Mouse (Mus musculus) embryonic facial prominence, embryonic 11.5 days (tissue): Measurements from ENCODE around the gene Aadacl4. TPM values are rescaled to one million over a fixed set of nuclear protein-coding genes. Genes with fewer than 3 reads are reported as not detected.
"Not testable (repeated sequence)": the region's sequence is repeated elsewhere in the genome, so short reads cannot be mapped to it uniquely, and the experiment has no call there.

Source experiments
- ATAC-seq: fragments of 200-750 bp; cut with Nextera tagmentation; replicated peaks from 2 replicates; pipeline ENCODE4 v1.8.0; 2017; ENCODE audit warnings: low read depth; ENCODE audit not compliant: insufficient number of reproducible peaks, low FRiP score, low TSS enrichment
- DNase-seq: peaks from one replicate; pipeline ENCODE4 v3.0.0-alpha.2; 2015; ENCODE audit warnings: low spot score
- H3K27ac ChIP-seq: fragments of 300-500 bp; sonication (generic); replicated peaks from 2 replicates; pipeline ENCODE4 v1.5.1; 2014; ENCODE audit warnings: mild to moderate bottlenecking, low read depth, low read length, control low read depth
- H3K27me3 ChIP-seq: fragments of 300-500 bp; sonication (generic); 2 replicates; pipeline ENCODE4 v1.6.1; 2014; ENCODE audit warnings: mild to moderate bottlenecking, low read length, moderate library complexity, mixed read lengths; ENCODE audit not compliant: control insufficient read depth, insufficient read depth
- H3K36me3 ChIP-seq: fragments of 300-500 bp; sonication (generic); replicated peaks from 2 replicates; pipeline ENCODE4 v1.6.1; 2014; ENCODE audit warnings: low read depth, mild to moderate bottlenecking, low read length, moderate library complexity, mixed read lengths; ENCODE audit not compliant: control insufficient read depth, insufficient read depth
- H3K4me1 ChIP-seq: fragments of 300-500 bp; sonication (generic); 2 replicates; pipeline ENCODE4 v1.6.1; 2014; ENCODE audit warnings: low read length, mixed read lengths; ENCODE audit not compliant: control insufficient read depth, insufficient read depth
- H3K4me2 ChIP-seq: fragments of 300-500 bp; sonication (generic); 2 replicates; pipeline ENCODE4 v1.6.1; 2014; ENCODE audit warnings: low read depth, mild to moderate bottlenecking, control low read depth, low read length, moderate library complexity
- H3K4me3 ChIP-seq: fragments of 300-500 bp; sonication (generic); 2 replicates; pipeline ENCODE4 v1.5.1; 2014; ENCODE audit warnings: low read depth, low read length, control low read depth
- H3K9ac ChIP-seq: fragments of 300-500 bp; sonication (generic); replicated peaks from 2 replicates; pipeline ENCODE4 v1.6.1; 2014; ENCODE audit warnings: mild to moderate bottlenecking, control low read depth, low read length
- H3K9me3 ChIP-seq: fragments of 300-500 bp; sonication (generic); replicated peaks from 2 replicates; pipeline ENCODE4 v1.6.1; 2016; ENCODE audit warnings: mild to moderate bottlenecking, low read length, inconsistent platforms, mixed read lengths; ENCODE audit not compliant: control insufficient read depth
- WGBS: fragments of 180-500 bp; shearing (Covaris S2); extraction: QIAGEN DNeasy Blood & Tissue Kit; methylation state at CpG from one replicate; pipeline ENCODE4 v1.1.7; 2014; 5-methylcytosine and 5-hydroxymethylcytosine counted together
- polyA plus RNA-seq: library from polyadenylated mRNA; unstranded; fragments of >200 nt; fragmentation: Nextera tagmentation; extraction: Ambion mirVana; gene quantifications from 2 replicates; pipeline ENCODE4 v1.2.1, GENCODE M21; 2014

Gene Aadacl4
- polyA plus RNA-seq = not detected in 2 replicates

- Histone ChIP-seq H3K27ac (no peak within 1 kb of the TSS), H3K36me3 (no peaks in the 10 kb centered on the region), H3K9me3 (no peaks in the 10 kb centered on the region; the same call in 1 of the 2 replicates), H3K27me3 (no peaks in the 10 kb centered on the region), H3K4me3 (no peak within 1 kb of the TSS), H3K4me1 (no peaks in the 10 kb centered on the region), H3K9ac (no peak within 1 kb of the TSS), H3K4me2 (no peak within 1 kb of the TSS)
- 62% methylated on average over 1 of the region's 1 CpGs for WGBS
- DNase-seq (no peak), ATAC-seq (no peak)
Measured at GRCm38 (mm10) chr4:144613407-144613806, at the start of gene Aadacl4. Gene Aadacl4, plus strand, starts transcription at chr4:144613707.

- Histone ChIP-seq H3K9ac (no peak within 1 kb of the TSS), H3K4me3 (no peak within 1 kb of the TSS), H3K36me3 (no peaks in the 10 kb centered on the region), H3K4me2 (no peak within 1 kb of the TSS), H3K9me3 (no peaks in the 10 kb centered on the region), H3K27ac (no peak within 1 kb of the TSS), H3K27me3 (no peaks in the 10 kb centered on the region), H3K4me1 (no peaks in the 10 kb centered on the region)
- ATAC-seq = no peak
- DNase-seq = no peak
- 82% methylated on average over 1 of the region's 1 CpGs for whole genome bisulfite sequencing
Measured at GRCm38 (mm10) chr4:144565034-144565433, 48.5 kb upstream of the Aadacl4 start, which contains the start of gene Gm13124. Gene Gm13124, minus strand, starts transcription at chr4:144565134.

- Histone ChIP-seq H3K9me3 (no peaks in the 10 kb centered on the region), H3K9ac (no peak overlapping the region), H3K4me3 (no peak overlapping the region), H3K36me3 (no peaks in the 10 kb centered on the region), H3K4me1 (no peaks in the 10 kb centered on the region), H3K27ac (no peak overlapping the region), H3K4me2 (no peak overlapping the region), H3K27me3 (no peaks in the 10 kb centered on the region)
- no peak for DNase-seq
- ATAC-seq = no peak
Measured at GRCm38 (mm10) chr4:144567752-144568151, 45.8 kb upstream of the Aadacl4 start.

GRCm38 (mm10) chr4:144586207-144586606 is 27.3 kb upstream of the Aadacl4 start:
- not testable (repeated sequence) for H3K27me3 ChIP-seq, H3K27ac ChIP-seq, H3K4me2 ChIP-seq, H3K4me1 ChIP-seq, H3K36me3 ChIP-seq, DNase-seq, H3K9ac ChIP-seq, H3K9me3 ChIP-seq, H3K4me3 ChIP-seq, ATAC-seq
- WGBS = 81% methylated on average over 12 of the region's 16 CpGs

- Histone ChIP-seq H3K27me3 (no peaks in the 10 kb centered on the region), H3K4me3 (no peak overlapping the region), H3K4me1 (no peaks in the 10 kb centered on the region), H3K27ac (no peak overlapping the region), H3K4me2 (no peak overlapping the region), H3K9me3 (no peaks in the 10 kb centered on the region; the same call in 1 of the 2 replicates), H3K9ac (no peak overlapping the region), H3K36me3 (no peaks in the 10 kb centered on the region)
- DNase-seq = no peak
- ATAC-seq = no peak
Measured at GRCm38 (mm10) chr4:144592790-144593189, 20.7 kb upstream of the Aadacl4 start.

- Histone ChIP-seq H3K4me3 (no peak overlapping the region), H3K4me2 (no peak overlapping the region), H3K36me3 (no peaks in the 10 kb centered on the region), H3K4me1 (no peaks in the 10 kb centered on the region), H3K9me3 (no peaks in the 10 kb centered on the region; the same call in 1 of the 2 replicates), H3K27ac (no peak overlapping the region), H3K9ac (no peak overlapping the region), H3K27me3 (no peaks in the 10 kb centered on the region)
- ATAC-seq = no peak
- DNase-seq = no peak
- WGBS = 62% methylated on average over 1 of the region's 1 CpGs
Measured at GRCm38 (mm10) chr4:144614586-144614985, 1.1 kb downstream of the Aadacl4 start.

- Histone ChIP-seq H3K4me1 (no peaks in the 10 kb centered on the region), H3K27ac (no peak overlapping the region), H3K9ac (no peak overlapping the region), H3K4me3 (no peak overlapping the region), H3K36me3 (no peaks in the 10 kb centered on the region), H3K4me2 (no peak overlapping the region), H3K9me3 (peaks cover 2% of the 10 kb centered on the region; the same call in 1 of the 2 replicates), H3K27me3 (no peaks in the 10 kb centered on the region)
- DNase-seq (no peak), ATAC-seq (no peak)
Measured at GRCm38 (mm10) chr4:144638263-144638662, 24.8 kb downstream of the Aadacl4 start.
